Mouse (Mus musculus) lung, postnatal 0 days (tissue): ENCODE results near the gene Ece1.

Experiments used
- CTCF ChIP-seq: IDR thresholded peaks from 2 replicates; pipeline ENCODE4 v1.5.1; 2016; ENCODE audit warnings: antibody characterized with exemption, mild to moderate bottlenecking
- EP300 ChIP-seq: IDR thresholded peaks from 2 replicates; pipeline ENCODE4 v1.6.1; 2016; ENCODE audit warnings: antibody characterized with exemption, mild to moderate bottlenecking, control low read depth

DNA sequence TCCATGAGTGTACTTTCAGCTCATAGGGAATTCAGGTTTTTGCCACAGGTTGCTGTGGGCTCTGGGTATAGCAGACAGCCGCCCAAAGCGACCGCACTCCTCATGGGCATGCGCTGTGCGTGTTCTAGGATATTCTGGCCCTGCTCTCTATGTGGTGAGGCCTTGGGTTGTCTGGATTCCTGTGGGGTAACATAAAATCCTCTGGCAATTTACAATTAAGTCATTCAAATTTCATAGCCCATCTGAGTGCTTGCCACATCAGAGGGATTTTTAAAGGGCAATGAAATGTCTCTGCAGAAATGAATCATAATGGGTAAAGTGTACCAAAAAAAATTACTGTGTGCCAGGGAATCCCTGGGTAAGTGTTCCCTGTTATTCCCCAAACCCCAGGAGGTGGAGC is 127.4 kb downstream of the Ece1 start:
- TF ChIP-seq CTCF (no peak), EP300 (no peak)
